26 mouse cellular contexts compared by ENCODE assay signal in genomic region chr11:53331121-53331520, GRCm38 (mm10). TPM values are rescaled to one million over a fixed set of nuclear protein-coding genes. Genes with fewer than 3 reads are reported as not detected.
DNase-seq lines count a peak whose midpoint lies in the region; ATAC-seq and TF ChIP-seq lines count a peak whose summit lies in the region.
"Had no signal": no experiment of that assay in that cellular context is flagged by ENCODE, and none has a peak within 500 bp of the region (broad histone marks: within the 10 kb centered on the region; RNA-seq: fewer than 3 reads in every experiment).

No protein-coding gene starts in this region.

- ATAC-seq in stomach, embryonic 15.5 days (ENCODE audit: insufficient read depth, low FRiP score, low read depth), result 0 out of 2 replicates have a peak, but pooled peaks have one; percentile 50
- peak; percentile 93 for ATAC-seq in stomach, postnatal 0 days (ENCODE audit: low FRiP score, low TSS enrichment)
- ATAC-seq: forebrain, embryonic 14.5 days; Patski had no signal

- TF ChIP-seq EP300 in stomach, postnatal 0 days (optimal IDR thresholded peaks at IDR 0.05), result no peak

- no peak overlapping the region for H3K27ac ChIP-seq in heart, embryonic 10.5 days
- H3K27ac ChIP-seq in stomach, embryonic 15.5 days, result no peak overlapping the region
- H3K27ac ChIP-seq in stomach, postnatal 0 days (replicated peaks), result peak overlapping the region; percentile 61; the same call in 1 of the 2 replicates
- H3K27ac ChIP-seq: embryonic facial prominence, embryonic 13.5 days; embryonic facial prominence, embryonic 15.5 days; forebrain, embryonic 10.5 days; forebrain, embryonic 12.5 days had no signal

- H3K27me3 ChIP-seq in heart, embryonic 10.5 days (ENCODE audit: insufficient read depth, poor library complexity, severe bottlenecking), result no peaks in the 10 kb centered on the region
- no peaks in the 10 kb centered on the region for H3K27me3 ChIP-seq in stomach, embryonic 15.5 days (replicated peaks)
- H3K27me3 ChIP-seq in stomach, postnatal 0 days (ENCODE audit: control insufficient read depth, insufficient read depth, low read length), result no peaks in the 10 kb centered on the region
- H3K27me3 ChIP-seq: CH12.LX; embryonic facial prominence, embryonic 13.5 days; embryonic facial prominence, embryonic 15.5 days; forebrain, embryonic 12.5 days; Patski had no signal

- H3K9me3 ChIP-seq in heart, embryonic 10.5 days, result no peaks in the 10 kb centered on the region
- no peaks in the 10 kb centered on the region for H3K9me3 ChIP-seq in stomach, embryonic 15.5 days
- no peaks in the 10 kb centered on the region for H3K9me3 ChIP-seq in stomach, postnatal 0 days (ENCODE audit: control insufficient read depth, low read length)
- H3K9me3 ChIP-seq: embryonic facial prominence, embryonic 13.5 days; embryonic facial prominence, embryonic 15.5 days; forebrain, embryonic 10.5 days; forebrain, embryonic 12.5 days; G1E had no signal

- peaks cover 67% of the 10 kb centered on the region for H3K36me3 ChIP-seq in heart, embryonic 10.5 days
- H3K36me3 ChIP-seq in stomach, embryonic 15.5 days, result peaks cover 17% of the 10 kb centered on the region; the same call in 1 of the 2 replicates
- peaks cover 8% of the 10 kb centered on the region for H3K36me3 ChIP-seq in stomach, postnatal 0 days (ENCODE audit: control insufficient read depth, insufficient read depth, low read length)

- DNase-seq in heart, adult 11 months, result peak; percentile 49
- no peak for DNase-seq in heart, embryonic 10.5 days (ENCODE audit: low spot score)
- peak; percentile 15 for DNase-seq in brain, adult 2 months (ENCODE audit: low read depth, low spot score)
- DNase-seq in stomach, postnatal 0 days (ENCODE audit: low spot score), result peak; percentile 77
- no peak for DNase-seq in right cerebral cortex, adult 2 months (ENCODE audit: low spot score in 2 of 2)
- no peak for DNase-seq in frontal cortex, postnatal 25 days (ENCODE audit: low spot score in 2 of 2)
- no peak for DNase-seq in layer of hippocampus, postnatal 10 days (ENCODE audit: low spot score in 2 of 2)
- DNase-seq: adrenal gland, adult 8-10 months; B cell, adult 2 months; cerebellum, adult 11 months; cerebellum, adult 18-20 months; cerebellum, adult 8-10 months; cerebellum, adult 9-11 months; cerebellum, postnatal 14 days; cerebellum, postnatal 36 days; embryo, embryonic 11 days had no signal

- no peak overlapping the region for H3K4me2 ChIP-seq in stomach, embryonic 15.5 days
- no peak overlapping the region for H3K4me2 ChIP-seq in stomach, postnatal 0 days (replicated peaks; ENCODE audit: low read depth)
- H3K4me2 ChIP-seq: embryonic facial prominence, embryonic 13.5 days; embryonic facial prominence, embryonic 15.5 days; forebrain, embryonic 12.5 days had no signal

- no peak for TF ChIP-seq CTCF in stomach, postnatal 0 days (IDR thresholded peaks at IDR 0.05; ENCODE audit: low read depth)

- peaks cover 10% of the 10 kb centered on the region for H3K4me1 ChIP-seq in heart, embryonic 10.5 days
- no peaks in the 10 kb centered on the region for H3K4me1 ChIP-seq in stomach, embryonic 15.5 days
- H3K4me1 ChIP-seq in stomach, postnatal 0 days (replicated peaks; ENCODE audit: control insufficient read depth, insufficient read depth), result no peaks in the 10 kb centered on the region
- H3K4me1 ChIP-seq: embryonic facial prominence, embryonic 13.5 days; embryonic facial prominence, embryonic 15.5 days; forebrain, embryonic 12.5 days had no signal

- 95% methylated on average over 6 of the region's 6 CpGs for WGBS in heart, embryonic 10.5 days
- 88% methylated on average over 6 of the region's 6 CpGs for WGBS in stomach, embryonic 15.5 days
- WGBS in stomach, postnatal 0 days, result 65% methylated on average over 6 of the region's 6 CpGs

- no peak overlapping the region for H3K9ac ChIP-seq in stomach, embryonic 15.5 days
- H3K9ac ChIP-seq in stomach, postnatal 0 days (ENCODE audit: low read length), result no peak overlapping the region
- H3K9ac ChIP-seq: embryonic facial prominence, embryonic 13.5 days; embryonic facial prominence, embryonic 15.5 days; forebrain, embryonic 12.5 days had no signal

- no peak overlapping the region for H3K4me3 ChIP-seq in heart, embryonic 10.5 days
- H3K4me3 ChIP-seq in stomach, embryonic 15.5 days (replicated peaks), result no peak overlapping the region
- H3K4me3 ChIP-seq in stomach, postnatal 0 days (ENCODE audit: low read depth, low read length), result no peak overlapping the region
- H3K4me3 ChIP-seq: embryonic facial prominence, embryonic 13.5 days; embryonic facial prominence, embryonic 15.5 days; erythroblast, embryonic 14.5 days; forebrain, embryonic 10.5 days; forebrain, embryonic 12.5 days had no signal

RNA-seq across cellular contexts. Expression of gene Zcchc10, which starts 6.6 kb away (rescaled TPM):
- 19.2 and 21.9 TPM in 2 replicates for polyA plus RNA-seq in heart, embryonic 10.5 days (2016; fragmentation: Nextera tagmentation; extraction: Ambion mirVana)
- polyA plus RNA-seq in stomach, embryonic 15.5 days (2015; fragmentation: Nextera tagmentation; extraction: Ambion mirVana), result 17.4 and 18.1 TPM in 2 replicates
- polyA plus RNA-seq in stomach, postnatal 0 days (2015; fragmentation: Nextera tagmentation; extraction: Ambion mirVana), result 11.6 and 12.4 TPM in 2 replicates
- total RNA-seq in layer of hippocampus, postnatal 10 days (2021), result 1 to 10 TPM; 8.2 to 8.8 TPM

RNA-seq across cellular contexts. Expression of gene Aff4, which starts 19.5 kb away (rescaled TPM):
- 30.5 and 36.7 TPM in 2 replicates for polyA plus RNA-seq in heart, embryonic 10.5 days (2016; fragmentation: Nextera tagmentation; extraction: Ambion mirVana)
- polyA plus RNA-seq in stomach, embryonic 15.5 days (2015; fragmentation: Nextera tagmentation; extraction: Ambion mirVana), result 44.9 and 54.6 TPM in 2 replicates
- 18.5 and 28.5 TPM in 2 replicates for polyA plus RNA-seq in stomach, postnatal 0 days (2015; fragmentation: Nextera tagmentation; extraction: Ambion mirVana)
- 100 to 1,000 TPM; 161 to 222 TPM for total RNA-seq in layer of hippocampus, postnatal 10 days (2021)

RNA-seq across cellular contexts. Expression of gene Hspa4, which starts 30.9 kb away (rescaled TPM):
- 98.3 and 109 TPM in 2 replicates for polyA plus RNA-seq in heart, embryonic 10.5 days (2016; fragmentation: Nextera tagmentation; extraction: Ambion mirVana)
- polyA plus RNA-seq in stomach, embryonic 15.5 days (2015; fragmentation: Nextera tagmentation; extraction: Ambion mirVana), result 93.4 and 96.0 TPM in 2 replicates
- 53.6 and 59.9 TPM in 2 replicates for polyA plus RNA-seq in stomach, postnatal 0 days (2015; fragmentation: Nextera tagmentation; extraction: Ambion mirVana)
- total RNA-seq in layer of hippocampus, postnatal 10 days (2021), result 100 to 1,000 TPM; 189 to 196 TPM

Comparison
In these comparisons a context has a peak if more than half of its experiments do, and no peak if none do; other contexts are left out.
1. DNase-seq: peak in heart, adult 11 months (single experiment), brain, adult 2 months (single experiment) and stomach, postnatal 0 days (single experiment); none in heart, embryonic 10.5 days (single experiment), right cerebral cortex, adult 2 months (0 of 2), frontal cortex, postnatal 25 days (0 of 2) and layer of hippocampus, postnatal 10 days (0 of 2).